Mouse (Mus musculus) liver, embryonic 14.5 days (tissue): ENCODE measurements at regions not wholly inside any gene's neighbourhood (a gene's known extent, or its start where the extent isn't known, plus 50 kb on each side); places are given as distances from the start of the nearest gene placed in this dataset.

ENCODE experiments used
- CTCF ChIP-seq: IDR thresholded peaks from 2 replicates; pipeline ENCODE4 v1.5.1; 2016; ENCODE audit warnings: antibody characterized with exemption, low read depth, control low read depth
- EP300 ChIP-seq: IDR thresholded peaks from 2 replicates; pipeline ENCODE4 v1.6.1; 2016; ENCODE audit warnings: antibody characterized with exemption, low read depth

DNA sequence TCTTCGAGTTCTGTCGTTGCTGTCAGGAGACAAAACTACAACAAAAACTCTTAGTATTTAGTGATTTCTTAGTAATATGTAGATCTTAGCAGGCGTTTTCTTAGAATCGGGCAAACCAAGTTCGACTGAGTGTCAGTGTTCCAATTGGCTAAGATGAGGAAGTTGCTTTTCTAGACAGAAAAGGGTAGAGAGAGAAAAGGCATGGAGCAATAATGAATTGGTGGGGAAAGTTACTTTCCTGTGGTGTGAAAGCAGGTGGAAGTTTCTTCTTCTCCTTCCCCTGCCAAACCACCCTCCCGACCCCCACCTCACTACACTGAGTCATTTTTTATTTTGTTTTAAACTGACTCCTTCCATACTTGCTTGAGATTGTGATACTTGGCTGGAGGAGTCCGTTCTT is 62.0 kb downstream of the Gadd45g start:
- TF ChIP-seq CTCF (no peak), EP300 (no peak)
